Mouse (Mus musculus) bone marrow macrophage, adult 2 months (primary cell): ENCODE measurements around the gene Aym1. TPM values are rescaled to one million over a fixed set of nuclear protein-coding genes. Genes with fewer than 3 reads are reported as not detected.
"Not testable (repeated sequence)": the region's sequence is repeated elsewhere in the genome, so short reads cannot be mapped to it uniquely, and the experiment has no call there.

ENCODE experiments used
- H3K27ac ChIP-seq: 2 replicates; pipeline ENCODE4 v1.5.1; 2012; ENCODE audit warnings: low read depth, low read length; ENCODE audit not compliant: insufficient read depth
- H3K4me1 ChIP-seq: 2 replicates; pipeline ENCODE4 v1.6.1; 2012; ENCODE audit warnings: low read length; ENCODE audit not compliant: control insufficient read depth, insufficient read depth
- H3K4me3 ChIP-seq: 2 replicates; pipeline ENCODE4 v1.5.1; 2012; ENCODE audit warnings: mild to moderate bottlenecking, low read length, moderate library complexity; ENCODE audit not compliant: insufficient read depth
- CTCF ChIP-seq: IDR thresholded peaks from 2 replicates; pipeline ENCODE4 v1.5.1; 2012; ENCODE audit warnings: low read depth, mild to moderate bottlenecking, low read length, moderate library complexity
- POLR2A ChIP-seq: IDR thresholded peaks from 2 replicates; pipeline ENCODE4 v1.6.1; 2012; ENCODE audit warnings: mild to moderate bottlenecking, low read depth, low read length, borderline replicate concordance
- polyA plus RNA-seq: library from polyadenylated mRNA; stranded (reverse); fragments of >200 nt; gene quantifications from 2 replicates; pipeline ENCODE4 v1.2.4, GENCODE M21; 2012; ENCODE audit not compliant: missing spikeins, insufficient read depth, insufficient read length

Gene Aym1
- polyA plus RNA-seq, 1 experiment, result not detected

DNA sequence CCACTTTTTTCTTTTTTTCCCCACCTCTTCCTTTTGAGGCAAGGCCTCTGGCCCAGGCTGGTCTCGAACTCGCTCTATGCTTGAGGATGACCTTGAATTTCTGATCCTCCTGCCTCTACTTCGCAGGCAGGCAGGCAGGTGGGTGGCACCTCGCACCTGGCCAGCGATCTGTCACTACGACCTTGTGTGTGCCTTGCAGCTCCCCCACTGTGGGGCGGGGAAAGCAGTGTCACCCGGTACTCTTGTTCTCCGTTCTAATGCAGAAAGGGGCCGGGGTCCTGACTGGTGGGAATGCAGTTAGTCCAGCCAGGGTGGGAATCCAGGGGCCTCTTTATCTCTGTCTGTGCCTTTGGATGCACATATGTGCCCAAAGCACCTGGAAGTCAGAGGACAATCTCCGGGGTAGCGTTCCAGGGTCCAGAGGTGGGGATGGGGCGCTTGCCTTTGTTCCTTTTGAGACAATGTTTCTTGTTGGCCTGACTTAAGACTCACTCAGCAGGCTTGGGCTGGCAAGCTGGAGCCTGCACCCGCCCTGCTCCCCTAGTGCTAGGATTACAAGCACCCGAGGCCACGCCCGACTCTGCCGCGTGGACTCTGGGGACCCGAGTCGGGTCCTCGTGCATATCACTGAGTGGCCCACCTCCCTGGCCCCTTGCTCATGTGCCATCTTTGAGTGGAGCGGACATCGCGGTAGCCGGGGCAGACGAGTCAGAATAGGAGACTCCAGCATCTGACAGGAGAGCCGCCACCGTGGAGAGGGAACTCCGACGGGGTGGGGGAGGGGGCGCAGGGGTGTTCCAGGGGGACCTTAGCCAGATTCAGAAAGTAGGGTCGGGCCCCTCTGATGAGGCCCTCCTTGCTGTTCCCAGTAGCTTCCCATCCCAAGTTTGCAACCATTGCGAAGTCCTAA is 22.2 kb upstream of the Aym1 start:
- TF ChIP-seq POLR2A (no peak), CTCF (no peak)
- Histone ChIP-seq H3K27ac (no peak overlapping the region), H3K4me3 (no peak overlapping the region), H3K4me1 (no peaks in the 10 kb centered on the region)

GRCm38 (mm10) chr5:113335732-113336131 is 21.4 kb upstream of the Aym1 start:
- Histone ChIP-seq H3K27ac (no peak overlapping the region), H3K4me1 (no peaks in the 10 kb centered on the region), H3K4me3 (no peak overlapping the region)
- TF ChIP-seq CTCF (no peak), POLR2A (no peak)

- TF ChIP-seq CTCF, result no peak
- TF ChIP-seq POLR2A, result no peak
- Histone ChIP-seq H3K4me1 (no peaks in the 10 kb centered on the region), H3K27ac (no peak overlapping the region), H3K4me3 (no peak overlapping the region)
These were observed 20.8 kb upstream of the Aym1 start for GRCm38 (mm10) chr5:113336281-113336680.

GRCm38 (mm10) chr5:113344635-113345386 is 12.3 kb upstream of the Aym1 start:
- Histone ChIP-seq H3K27ac (no peak overlapping the region), H3K4me3 (no peak overlapping the region), H3K4me1 (no peaks in the 10 kb centered on the region)
- TF ChIP-seq POLR2A, result no peak
- no peak for TF ChIP-seq CTCF

GRCm38 (mm10) chr5:113345781-113346180 is 11.3 kb upstream of the Aym1 start:
- TF ChIP-seq POLR2A (no peak), CTCF (no peak)
- H3K4me3 ChIP-seq, result no peak overlapping the region
- H3K4me1 ChIP-seq, result no peaks in the 10 kb centered on the region
- H3K27ac ChIP-seq, result no peak overlapping the region

DNA sequence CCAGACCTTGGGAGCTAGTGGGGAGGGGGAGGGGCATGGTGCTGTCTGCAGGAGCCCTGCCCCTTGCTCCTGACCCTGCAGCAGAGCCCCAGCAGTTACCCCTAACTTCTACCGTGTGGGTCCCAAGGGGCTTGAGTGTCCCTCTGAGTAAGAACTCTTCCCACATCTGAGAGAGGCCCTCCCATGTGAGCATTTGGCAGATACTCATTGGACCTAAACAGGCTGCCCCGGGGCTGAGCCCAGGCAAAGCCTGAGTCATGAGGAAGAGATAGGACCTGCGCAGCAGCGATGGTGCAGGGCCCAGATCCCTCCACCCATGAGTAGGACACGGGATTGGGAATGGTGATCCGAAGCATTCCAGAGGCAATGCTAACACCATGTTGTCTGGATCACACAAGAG is 10.4 kb upstream of the Aym1 start:
- not testable (repeated sequence) for H3K4me3 ChIP-seq, H3K4me1 ChIP-seq, H3K27ac ChIP-seq

DNA sequence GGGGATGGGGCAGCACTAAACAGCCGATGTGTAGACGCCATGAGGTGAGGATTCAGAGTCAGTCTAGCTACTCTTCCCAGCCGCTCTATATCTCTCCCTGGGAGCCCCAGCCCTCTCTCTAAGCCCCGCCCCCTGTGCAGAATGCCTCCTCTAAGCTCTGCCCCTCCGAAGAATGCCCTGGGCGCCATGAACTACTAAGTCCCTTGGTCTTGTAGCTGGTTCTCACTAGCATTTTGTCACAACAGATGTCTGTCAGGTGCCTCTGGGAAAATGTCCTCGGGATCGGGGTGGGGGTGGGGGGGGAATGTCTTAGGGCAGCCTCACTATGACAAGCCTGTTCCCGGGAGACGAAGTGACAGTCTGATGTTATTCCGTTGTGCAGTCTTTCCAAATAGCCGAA is 9.5 kb upstream of the Aym1 start:
- no peak for TF ChIP-seq POLR2A
- no peak for TF ChIP-seq CTCF
- Histone ChIP-seq H3K4me1 (no peaks in the 10 kb centered on the region), H3K4me3 (no peak overlapping the region), H3K27ac (no peak overlapping the region)

- H3K4me3 ChIP-seq, result no peak overlapping the region
- H3K4me1 ChIP-seq, result no peaks in the 10 kb centered on the region
- no peak for TF ChIP-seq POLR2A
- H3K27ac ChIP-seq, result no peak overlapping the region
These were observed 8.5 kb upstream of the Aym1 start for GRCm38 (mm10) chr5:113348597-113348996.

DNA sequence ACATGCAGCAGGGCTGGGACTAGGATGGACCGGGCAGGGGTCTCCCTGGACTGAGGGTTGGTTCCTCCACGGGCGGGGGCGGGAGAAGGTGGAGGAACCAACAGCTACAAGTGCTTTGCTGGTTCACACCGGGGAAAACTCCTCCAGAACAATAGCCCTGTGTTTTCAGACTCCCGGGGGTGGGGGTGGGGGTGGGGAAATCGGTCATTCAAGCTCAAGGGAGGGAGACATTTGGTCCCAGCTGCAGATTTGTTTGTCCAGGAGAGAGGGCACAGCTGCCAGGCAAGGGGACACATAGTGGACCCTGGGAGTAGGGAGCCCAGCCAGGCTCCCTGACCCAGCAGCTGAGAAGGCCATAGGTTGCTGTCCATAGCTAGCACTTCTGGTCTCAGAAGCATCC is 7.9 kb upstream of the Aym1 start:
- TF ChIP-seq CTCF (no peak), POLR2A (no peak)
- H3K4me3 ChIP-seq, result no peak overlapping the region
- no peak overlapping the region for H3K27ac ChIP-seq
- H3K4me1 ChIP-seq, result no peaks in the 10 kb centered on the region

DNA sequence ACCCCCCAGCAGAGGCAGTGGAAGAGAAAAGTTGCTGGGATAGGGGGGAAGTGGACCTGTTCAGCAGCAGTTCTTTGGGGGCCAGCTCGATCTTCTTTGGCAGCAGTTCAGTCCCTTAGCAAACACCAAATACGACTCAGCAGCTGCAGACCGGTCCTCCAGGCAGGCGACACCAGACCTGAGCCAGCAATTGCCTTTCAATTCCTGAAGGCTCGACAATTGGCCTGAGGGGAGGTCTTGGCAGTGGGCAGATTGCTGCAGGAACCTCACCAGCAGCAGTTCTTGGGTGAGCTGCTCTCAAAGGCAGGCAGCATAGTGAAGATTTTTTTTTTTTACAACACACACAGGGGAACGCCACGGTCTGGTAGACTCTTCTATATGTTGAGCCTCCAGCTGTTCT is 7.3 kb upstream of the Aym1 start:
- TF ChIP-seq POLR2A, result no peak
- no peak for TF ChIP-seq CTCF
- H3K4me3 ChIP-seq, result no peak overlapping the region
- no peak overlapping the region for H3K27ac ChIP-seq
- H3K4me1 ChIP-seq, result no peaks in the 10 kb centered on the region
